Comparison of ENCODE assay signal across 14 mouse cellular contexts in the genomic region with DNA sequence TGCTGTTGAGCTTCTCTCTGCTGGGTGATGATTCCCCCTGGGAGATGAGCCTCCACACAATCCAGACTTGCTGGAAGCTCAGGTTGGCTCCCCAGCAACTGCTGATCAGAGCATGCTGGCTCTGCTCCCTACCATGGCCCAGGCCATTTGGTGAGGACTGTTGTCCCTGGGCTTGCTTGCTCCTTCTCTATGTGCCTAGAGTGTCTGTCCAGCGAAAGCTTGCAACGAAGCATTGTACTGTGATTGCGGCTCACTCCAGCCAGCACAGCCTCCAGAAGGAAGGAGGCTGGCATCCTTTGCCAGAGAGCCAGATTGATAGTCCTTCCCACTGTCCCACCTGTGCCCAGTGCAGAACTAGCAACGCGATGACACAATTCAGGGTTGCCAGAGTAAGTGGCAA.
DNase-seq lines count a peak whose midpoint lies in the region; ATAC-seq lines count a peak whose summit lies in the region.
"Had no signal": no experiment of that assay in that cellular context is flagged by ENCODE, and none has a peak within 500 bp of the region (broad histone marks: within the 10 kb centered on the region; RNA-seq: fewer than 3 reads in every experiment).

No protein-coding gene starts in this region.

- H3K27ac ChIP-seq in neural tube, embryonic 11.5 days (ENCODE audit: low read depth, low read length), result peak overlapping the region; percentile 83
- H3K27ac ChIP-seq in midbrain, embryonic 11.5 days (ENCODE audit: low read depth, low read length), result peak overlapping the region; percentile 79
- H3K27ac ChIP-seq: limb, embryonic 12.5 days; macrophage had no signal

- H3K27me3 ChIP-seq in neural tube, embryonic 11.5 days (ENCODE audit: control insufficient read depth, insufficient read depth, low read length), result no peaks in the 10 kb centered on the region
- no peaks in the 10 kb centered on the region for H3K27me3 ChIP-seq in midbrain, embryonic 11.5 days (ENCODE audit: control insufficient read depth, insufficient read depth, low read length)

- H3K4me3 ChIP-seq in neural tube, embryonic 11.5 days (ENCODE audit: low read depth, low read length), result no peak overlapping the region
- H3K4me3 ChIP-seq in midbrain, embryonic 11.5 days (ENCODE audit: low read depth, low read length), result no peak overlapping the region
- H3K4me3 ChIP-seq: limb, embryonic 12.5 days; myocyte had no signal

- ATAC-seq in neural tube, embryonic 11.5 days (ENCODE audit: insufficient read depth, low FRiP score, low TSS enrichment), result no peak
- no peak for ATAC-seq in midbrain, embryonic 11.5 days (ENCODE audit: low FRiP score)

- no peak overlapping the region for H3K4me2 ChIP-seq in neural tube, embryonic 11.5 days (ENCODE audit: low read depth)
- no peak overlapping the region for H3K4me2 ChIP-seq in midbrain, embryonic 11.5 days
- H3K4me2 ChIP-seq: limb, embryonic 12.5 days had no signal

- peak; percentile 18 for DNase-seq in cerebellum, adult 11-12 months
- no peak for DNase-seq in cerebellum, adult 11 months
- DNase-seq in neural tube, embryonic 11.5 days (ENCODE audit: low spot score), result no peak
- DNase-seq in neural tube, embryonic 10.5 days (ENCODE audit: extremely low spot score, low spot score), result no peak
- no peak for DNase-seq in midbrain, embryonic 11.5 days (ENCODE audit: low spot score, missing footprints)
- DNase-seq in gastrocnemius, adult 8-10 months (ENCODE audit: low spot score in 2 of 2), result no peak
- no peak for DNase-seq in urinary bladder, postnatal 10 days (ENCODE audit: low spot score)
- no peak for DNase-seq in heart, postnatal 25 days (ENCODE audit: low spot score)
- DNase-seq: adrenal gland, adult 8-10 months; kidney, postnatal 10 days; retina, postnatal 1 day had no signal

- no peaks in the 10 kb centered on the region for H3K9me3 ChIP-seq in neural tube, embryonic 11.5 days (ENCODE audit: control insufficient read depth, low read length)
- no peaks in the 10 kb centered on the region for H3K9me3 ChIP-seq in midbrain, embryonic 11.5 days (ENCODE audit: control insufficient read depth, low read length)
- H3K9me3 ChIP-seq: limb, embryonic 12.5 days had no signal

- intact Hi-C loops in heart, postnatal 25 days (cut with DNase I), result no loop called here

- WGBS in neural tube, embryonic 11.5 days, result 86% methylated on average over 5 of the region's 5 CpGs
- 91% methylated on average over 5 of the region's 5 CpGs for WGBS in midbrain, embryonic 11.5 days

- H3K9ac ChIP-seq in neural tube, embryonic 11.5 days (ENCODE audit: low read length), result no peak overlapping the region
- no peak overlapping the region for H3K9ac ChIP-seq in midbrain, embryonic 11.5 days (ENCODE audit: low read length)
- H3K9ac ChIP-seq: limb, embryonic 12.5 days had no signal

- no peaks in the 10 kb centered on the region for H3K36me3 ChIP-seq in neural tube, embryonic 11.5 days (ENCODE audit: control insufficient read depth, insufficient read depth, low read length)
- no peaks in the 10 kb centered on the region for H3K36me3 ChIP-seq in midbrain, embryonic 11.5 days (ENCODE audit: control insufficient read depth, insufficient read depth, low read length)
- H3K36me3 ChIP-seq: limb, embryonic 12.5 days had no signal

- H3K4me1 ChIP-seq in neural tube, embryonic 11.5 days (ENCODE audit: control insufficient read depth, insufficient read depth, low read length), result peaks cover 15% of the 10 kb centered on the region
- peaks cover 8% of the 10 kb centered on the region; the same call in 1 of the 2 replicates for H3K4me1 ChIP-seq in midbrain, embryonic 11.5 days (ENCODE audit: control insufficient read depth, insufficient read depth, low read length)
